Mouse (Mus musculus) cortical plate, adult 2 months (tissue): ENCODE measurements around the gene Rnf17. TPM values are rescaled to one million over a fixed set of nuclear protein-coding genes. Genes with fewer than 3 reads are reported as not detected.

Experiments
- H3K27ac ChIP-seq: fragments of 200-500 bp; 2 replicates; pipeline ENCODE4 v1.5.1; 2012; ENCODE audit warnings: low read length, control low read depth, inconsistent platforms; ENCODE audit not compliant: insufficient read depth
- H3K4me1 ChIP-seq: fragments of 200-500 bp; 2 replicates; pipeline ENCODE4 v1.6.1; 2011; ENCODE audit warnings: low read length; ENCODE audit not compliant: control insufficient read depth, insufficient read depth
- H3K4me3 ChIP-seq: fragments of 200-500 bp; 2 replicates; pipeline ENCODE4 v1.5.1; 2011; ENCODE audit warnings: mild to moderate bottlenecking, low read length, control low read depth; ENCODE audit not compliant: insufficient read depth
- CTCF ChIP-seq: fragments of 200-500 bp; IDR thresholded peaks from 2 replicates; pipeline ENCODE4 v1.5.1; 2011; ENCODE audit warnings: mild to moderate bottlenecking, control low read depth, low read length; ENCODE audit not compliant: insufficient read depth; ENCODE audit errors: extremely low read depth
- POLR2A ChIP-seq: fragments of 200-500 bp; IDR thresholded peaks from 2 replicates; pipeline ENCODE4 v1.6.1; 2011; ENCODE audit warnings: mild to moderate bottlenecking, low read length, control low read depth; ENCODE audit not compliant: insufficient read depth; ENCODE audit errors: extremely low read depth
- polyA plus RNA-seq: library from polyadenylated mRNA; depleted of rRNA; stranded (reverse); fragments of >200 nt; gene quantifications from 2 replicates; pipeline ENCODE4 v1.2.3, GENCODE M21; 2012

Gene Rnf17
- polyA plus RNA-seq, 1 experiment, result 0.75 TPM

- H3K4me1 ChIP-seq, result no peaks in the 10 kb centered on the region
- TF ChIP-seq CTCF (peak; percentile 88), POLR2A (no peak)
- no peak overlapping the region for H3K27ac ChIP-seq
- H3K4me3 ChIP-seq, result no peak overlapping the region
Observed at GRCm38 (mm10) chr14:56375731-56376130, 26.6 kb upstream of the Rnf17 start.

DNA sequence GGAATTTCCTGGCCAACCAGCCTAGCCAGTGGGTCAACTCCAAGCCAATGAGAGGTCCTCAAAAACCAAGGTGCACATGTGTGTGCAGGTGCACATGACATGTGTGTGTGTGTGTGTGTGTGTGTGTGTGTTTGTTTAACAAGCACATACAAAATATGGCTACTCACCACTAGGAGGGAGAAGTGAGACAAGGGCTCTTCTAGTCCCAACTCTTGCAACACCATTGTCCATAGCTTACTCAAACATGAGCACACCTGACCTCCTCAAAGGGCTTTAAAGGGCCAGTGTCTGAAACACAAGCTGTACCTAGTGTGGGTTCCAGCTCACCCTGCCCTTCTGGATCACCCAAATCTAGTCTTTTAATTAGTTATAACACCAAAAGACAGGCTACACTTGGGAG is 24.6 kb upstream of the Rnf17 start:
- Histone ChIP-seq H3K4me1 (no peaks in the 10 kb centered on the region), H3K4me3 (no peak overlapping the region), H3K27ac (no peak overlapping the region)
- TF ChIP-seq CTCF (no peak), POLR2A (no peak)

DNA sequence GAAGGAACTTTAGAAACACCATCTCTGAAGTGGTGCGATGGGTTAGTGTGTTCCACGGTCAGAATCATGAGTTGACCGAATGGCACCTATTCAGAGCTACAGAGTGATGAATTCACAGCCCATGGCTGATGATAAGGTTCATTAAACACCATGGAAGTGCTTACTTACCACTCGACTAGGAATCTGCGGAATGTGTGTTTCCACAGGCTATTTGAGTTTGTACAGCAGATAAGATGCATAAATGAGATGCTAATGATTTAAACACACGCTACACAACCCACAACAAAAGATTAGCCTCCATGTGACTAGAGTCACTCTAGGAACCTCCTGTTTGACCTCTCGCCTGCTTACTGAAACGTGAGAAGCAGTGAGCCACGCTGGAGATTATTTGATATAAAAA is 23.0 kb upstream of the Rnf17 start:
- Histone ChIP-seq H3K4me3 (no peak overlapping the region), H3K4me1 (no peaks in the 10 kb centered on the region), H3K27ac (no peak overlapping the region)
- TF ChIP-seq CTCF (no peak), POLR2A (no peak)

GRCm38 (mm10) chr14:56382366-56382765 is 20.0 kb upstream of the Rnf17 start:
- Histone ChIP-seq H3K4me1 (no peaks in the 10 kb centered on the region), H3K4me3 (no peak overlapping the region), H3K27ac (no peak overlapping the region)
- no peak for TF ChIP-seq POLR2A
- no peak for TF ChIP-seq CTCF

DNA sequence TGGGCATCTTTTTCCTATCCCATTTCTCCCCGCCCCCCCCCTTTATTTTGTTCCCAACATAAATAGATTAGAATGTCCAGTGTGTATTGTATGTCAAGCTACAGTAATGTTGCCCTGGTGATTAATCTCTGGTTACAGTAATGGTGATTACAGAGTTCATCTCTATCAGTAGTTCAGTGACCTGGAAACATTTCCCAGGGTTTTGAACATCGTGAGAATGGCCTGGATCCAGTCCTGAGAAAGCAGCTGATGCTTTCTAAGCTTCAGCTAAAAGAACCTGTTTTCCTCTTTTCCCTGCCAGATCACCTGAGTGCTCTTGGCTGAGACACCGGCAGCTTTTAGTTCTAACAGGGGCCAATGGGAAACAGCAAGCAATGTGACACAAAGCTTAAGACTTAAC is 12.1 kb upstream of the Rnf17 start:
- TF ChIP-seq CTCF (no peak), POLR2A (no peak)
- no peak overlapping the region for H3K4me3 ChIP-seq
- no peaks in the 10 kb centered on the region for H3K4me1 ChIP-seq
- H3K27ac ChIP-seq, result no peak overlapping the region

DNA sequence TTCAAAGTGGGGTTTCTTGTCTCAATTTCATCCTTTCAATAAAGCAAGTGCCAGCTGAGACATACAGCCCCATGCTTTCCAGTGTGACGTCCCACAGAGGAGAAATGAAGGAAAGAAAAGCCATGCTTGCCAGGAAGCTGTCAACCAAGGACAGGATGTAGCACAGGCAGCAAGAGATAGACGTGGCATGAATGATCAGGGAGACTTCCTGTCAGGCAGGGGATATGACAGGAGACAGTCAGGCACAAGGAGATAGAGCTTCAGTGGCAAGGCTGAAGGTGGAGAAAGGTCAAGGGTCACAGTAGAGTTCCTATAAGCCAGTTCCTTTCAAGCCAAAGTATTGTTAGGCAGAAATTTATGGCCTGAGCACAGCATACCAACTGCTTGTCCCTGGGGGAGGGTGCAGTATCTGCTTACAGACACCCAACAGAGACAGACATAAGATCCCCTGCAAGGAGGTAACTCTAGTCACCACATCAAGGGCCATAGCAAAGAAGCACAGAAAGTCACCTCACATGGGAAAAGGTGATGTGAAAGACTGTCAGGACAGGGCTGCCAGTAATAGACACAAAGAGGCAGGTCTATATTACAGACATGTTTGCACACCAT is 8.6 kb upstream of the Rnf17 start:
- TF ChIP-seq CTCF (no peak), POLR2A (no peak)
- Histone ChIP-seq H3K27ac (no peak overlapping the region), H3K4me1 (no peaks in the 10 kb centered on the region), H3K4me3 (no peak overlapping the region)

DNA sequence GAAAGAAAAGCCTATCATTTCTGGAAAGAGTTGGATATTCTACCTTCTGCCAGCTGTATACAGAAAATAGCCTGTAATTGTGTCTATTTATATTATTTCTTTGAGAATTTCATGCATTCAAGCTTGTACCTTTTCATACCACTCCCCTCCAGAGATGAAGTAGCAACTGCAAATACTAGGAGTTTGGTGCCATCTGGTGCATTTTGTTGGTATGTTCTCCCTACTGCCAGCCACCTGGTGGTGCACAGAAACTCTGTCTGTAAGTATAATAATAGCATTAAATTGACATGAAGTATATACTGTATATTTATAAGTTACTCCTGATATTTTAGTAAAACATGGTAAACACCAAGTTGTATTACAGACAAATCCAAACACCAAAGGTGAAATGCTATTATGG is 4.4 kb upstream of the Rnf17 start:
- H3K4me1 ChIP-seq, result no peaks in the 10 kb centered on the region
- H3K4me3 ChIP-seq, result no peak overlapping the region
- H3K27ac ChIP-seq, result no peak overlapping the region
- TF ChIP-seq POLR2A, result no peak
- TF ChIP-seq CTCF, result peak; percentile 66

GRCm38 (mm10) chr14:56403072-56403375 is 643 bp downstream of the Rnf17 start:
- Histone ChIP-seq H3K4me3 (no peak overlapping the region), H3K27ac (no peak overlapping the region), H3K4me1 (no peaks in the 10 kb centered on the region)
- TF ChIP-seq POLR2A, result no peak
- TF ChIP-seq CTCF, result no peak

DNA sequence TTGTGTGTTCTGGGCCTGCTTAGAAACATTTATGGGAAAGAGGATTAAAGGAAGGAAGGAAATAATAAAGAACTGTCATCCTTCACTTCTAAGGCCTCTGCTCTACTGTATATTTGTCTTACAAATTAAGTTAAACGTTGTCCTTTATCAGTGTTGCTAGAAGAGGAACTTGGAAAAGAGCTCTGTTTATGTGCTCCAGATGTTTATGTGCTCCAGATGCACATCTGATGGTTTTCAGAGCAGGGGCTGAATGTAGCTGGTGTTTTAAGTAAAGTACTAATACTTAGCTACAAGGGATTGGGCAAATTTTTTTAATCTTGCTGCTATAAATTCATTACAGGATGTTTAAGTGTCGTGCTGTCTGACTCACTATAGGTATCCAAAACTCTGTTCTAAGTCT is 59.7 kb downstream of the Rnf17 start:
- H3K4me1 ChIP-seq, result no peaks in the 10 kb centered on the region
- TF ChIP-seq POLR2A (no peak), CTCF (no peak)

GRCm38 (mm10) chr14:56462729-56463128 is 60.3 kb downstream of the Rnf17 start:
- Histone ChIP-seq H3K4me3 (no peak overlapping the region), H3K4me1 (no peaks in the 10 kb centered on the region), H3K27ac (no peak overlapping the region)
- TF ChIP-seq CTCF (no peak), POLR2A (no peak)

More for the DNA sequence above, 59.7 kb downstream of the Rnf17 start:
- Histone ChIP-seq H3K4me3 (no peak overlapping the region), H3K27ac (no peak overlapping the region)
